Mouse (Mus musculus): Measurements from ENCODE around the gene 0610010F05Rik. TPM values are rescaled to one million over a fixed set of nuclear protein-coding genes. Genes with fewer than 3 reads are reported as not detected.

The 0610010F05Rik gene
- polyA plus RNA-seq, 1 experiment from 2014 or later: 12.6 TPM

DNA sequence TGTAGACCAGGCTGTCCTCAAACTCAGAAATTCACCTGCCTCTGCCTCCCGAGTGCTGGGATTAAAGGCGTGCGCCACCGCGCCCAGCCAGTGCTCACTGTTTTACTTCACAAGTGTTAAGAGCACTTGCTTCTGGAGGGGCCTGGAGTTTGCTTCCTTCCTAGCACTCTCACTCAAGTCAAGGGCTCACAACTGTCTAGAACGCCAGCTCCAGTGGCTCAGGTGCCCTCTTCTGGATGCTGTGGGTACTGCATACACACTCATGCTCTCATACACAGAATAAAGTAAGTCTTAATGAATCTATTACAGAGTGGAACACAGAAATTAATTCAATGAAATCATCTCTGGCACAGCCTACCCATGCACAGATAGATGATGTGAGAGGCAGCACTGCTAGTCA is 67.7 kb downstream of the 0610010F05Rik start:
- no peak overlapping the region for H3K4me3 ChIP-seq
- 0 out of 2 replicates have a peak, but pooled peaks cover 5% of the 10 kb centered on the region for H3K4me1 ChIP-seq
- H3K27me3 ChIP-seq (replicated peaks): no peaks in the 10 kb centered on the region
- H3K9me3 ChIP-seq: no peaks in the 10 kb centered on the region
- H3K4me2 ChIP-seq: no peak overlapping the region
- H3K36me3 ChIP-seq: peaks cover 20% of the 10 kb centered on the region
- 41% methylated on average over 6 of the region's 6 CpGs for WGBS
- no peak overlapping the region for H3K27ac ChIP-seq (replicated peaks)
- H3K9ac ChIP-seq: no peak overlapping the region
- no peak for ATAC-seq (ENCODE audit: extremely low read depth, insufficient number of reproducible peaks, low FRiP score, low TSS enrichment)

DNA sequence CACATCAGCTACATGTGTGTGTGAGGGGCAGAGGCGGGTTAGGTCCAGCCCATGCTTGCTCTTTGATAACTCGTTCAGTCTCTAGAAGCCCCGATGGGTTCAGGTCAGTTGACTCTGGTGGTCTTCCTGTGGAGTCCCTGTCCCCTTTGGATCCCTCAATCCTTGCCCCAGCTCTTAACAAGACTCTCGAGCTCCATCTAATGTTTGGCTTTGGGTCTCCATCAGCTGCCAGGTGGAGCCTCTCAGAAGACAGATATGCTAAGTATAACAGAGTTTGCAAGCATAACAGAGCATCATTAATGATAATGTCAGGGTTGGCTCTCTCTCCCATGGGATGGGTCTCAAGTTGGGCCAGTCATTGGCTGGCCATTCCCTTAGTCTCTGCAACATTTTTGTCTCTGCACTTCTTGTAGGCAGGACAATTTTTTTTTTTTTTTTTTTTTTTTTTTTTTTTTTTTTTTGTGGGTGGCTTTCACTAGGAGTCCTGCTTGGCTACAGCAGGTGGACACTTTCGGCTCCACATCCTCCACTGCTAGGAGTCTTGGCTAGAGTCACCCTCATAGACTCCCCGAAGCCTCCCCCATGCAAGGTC is 76.3 kb downstream of the 0610010F05Rik start:
- Histone ChIP-seq H3K9ac (no peak overlapping the region), H3K27me3 (replicated peaks) (no peaks in the 10 kb centered on the region), H3K9me3 (no peaks in the 10 kb centered on the region), H3K4me2 (no peak overlapping the region), H3K4me1 (no peaks in the 10 kb centered on the region), H3K4me3 (no peak overlapping the region), H3K36me3 (no peaks in the 10 kb centered on the region), H3K27ac (replicated peaks) (no peak overlapping the region)
- WGBS: 53% methylated on average over 6 of the region's 6 CpGs
- ATAC-seq (ENCODE audit: extremely low read depth, insufficient number of reproducible peaks, low FRiP score, low TSS enrichment): no peak

GRCm38 (mm10) chr11:23537446-23537845 is 96.0 kb downstream of the 0610010F05Rik start:
- no peak overlapping the region for H3K4me2 ChIP-seq
- WGBS: 86% methylated on average over 2 of the region's 2 CpGs
- no peak overlapping the region for H3K9ac ChIP-seq
- no peaks in the 10 kb centered on the region for H3K4me1 ChIP-seq
- 0 out of 2 replicates have a peak, but pooled peaks cover 3% of the 10 kb centered on the region for H3K9me3 ChIP-seq
- no peak overlapping the region for H3K27ac ChIP-seq (replicated peaks)
- ATAC-seq (ENCODE audit: extremely low read depth, insufficient number of reproducible peaks, low FRiP score, low TSS enrichment): no peak
- no peaks in the 10 kb centered on the region for H3K27me3 ChIP-seq (replicated peaks)
- H3K36me3 ChIP-seq: no peaks in the 10 kb centered on the region
- H3K4me3 ChIP-seq: no peak overlapping the region

DNA sequence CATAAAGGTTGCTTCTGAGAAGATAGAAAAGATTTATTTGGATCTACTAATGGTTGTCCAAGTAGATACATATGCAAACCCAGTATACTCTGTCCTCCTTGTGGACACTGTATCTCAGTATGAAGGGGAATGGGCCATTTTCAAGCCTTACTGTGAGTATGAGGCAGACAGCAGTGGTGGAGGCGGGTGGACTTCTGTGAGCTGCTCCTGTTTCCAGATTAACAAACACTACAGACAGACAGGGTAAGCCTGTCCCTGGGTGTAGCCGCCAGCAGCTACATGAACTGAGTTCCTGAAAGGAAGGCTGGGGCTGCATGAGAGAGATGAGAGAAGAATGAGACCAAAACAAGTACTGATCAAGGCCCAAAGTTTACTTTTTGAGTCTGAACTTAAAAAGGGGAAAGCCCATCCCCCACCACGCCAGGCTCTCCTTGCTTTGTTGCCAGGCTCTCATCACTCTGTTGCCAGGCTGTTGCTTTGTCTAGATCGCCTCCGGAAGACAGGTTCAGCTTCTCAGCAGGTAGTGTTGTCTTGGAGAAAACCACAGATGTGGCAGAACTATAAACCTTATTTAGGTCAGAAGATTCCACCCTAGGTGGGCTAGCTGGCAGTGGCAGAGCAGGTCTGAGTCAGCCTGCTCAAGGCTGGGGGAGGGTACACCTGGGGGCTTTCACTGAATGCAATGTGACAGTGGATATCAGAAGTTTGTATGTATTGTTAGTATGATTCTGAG is 112.8 kb downstream of the 0610010F05Rik start, which contains the start of gene 1700093K21Rik:
Gene 1700093K21Rik (minus strand): TSS at position 683 of the 733 bp plus-strand sequence.
- no peaks in the 10 kb centered on the region for H3K36me3 ChIP-seq
- no peak within 1 kb of the TSS for H3K27ac ChIP-seq (replicated peaks)
- H3K9me3 ChIP-seq: no peaks in the 10 kb centered on the region; the same call in 1 of the 2 replicates
- no peak within 1 kb of the TSS for H3K9ac ChIP-seq
- ATAC-seq (ENCODE audit: extremely low read depth, insufficient number of reproducible peaks, low FRiP score, low TSS enrichment): no peak
- WGBS: 49% methylated on average over 5 of the region's 5 CpGs
- no peaks in the 10 kb centered on the region for H3K4me1 ChIP-seq
- no peaks in the 10 kb centered on the region for H3K27me3 ChIP-seq (replicated peaks)
- no peak within 1 kb of the TSS for H3K4me3 ChIP-seq
- H3K4me2 ChIP-seq: no peak within 1 kb of the TSS

- H3K36me3 ChIP-seq: no peaks in the 10 kb centered on the region
- no peak overlapping the region for H3K4me3 ChIP-seq
- no peak for ATAC-seq (ENCODE audit: extremely low read depth, insufficient number of reproducible peaks, low FRiP score, low TSS enrichment)
- H3K4me1 ChIP-seq: no peaks in the 10 kb centered on the region
- WGBS: 82% methylated on average over 3 of the region's 3 CpGs
- H3K9me3 ChIP-seq: no peaks in the 10 kb centered on the region
- H3K27ac ChIP-seq (replicated peaks): no peak overlapping the region
- H3K27me3 ChIP-seq (replicated peaks): no peaks in the 10 kb centered on the region
- H3K9ac ChIP-seq: no peak overlapping the region
- H3K4me2 ChIP-seq: no peak overlapping the region
Observed at GRCm38 (mm10) chr11:23518981-23519380, 114.5 kb downstream of the 0610010F05Rik start.

DNA sequence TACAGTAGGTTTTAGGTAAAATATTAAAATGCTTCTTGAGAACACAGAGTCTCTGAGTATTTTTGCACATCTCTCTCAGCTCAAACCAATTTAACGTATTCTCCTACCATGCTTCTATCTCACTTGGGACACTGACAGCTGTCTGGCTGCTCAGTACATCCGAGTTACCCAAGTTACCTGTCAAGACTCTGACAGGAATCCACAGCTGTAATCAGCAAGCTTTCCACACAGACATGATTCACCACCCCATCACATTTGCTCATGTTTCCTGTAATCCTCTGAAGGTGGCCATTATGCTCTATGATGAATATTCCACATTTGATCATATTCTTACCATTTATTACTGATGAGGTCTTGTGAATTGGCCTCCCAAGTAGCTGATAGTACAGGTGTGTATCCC is 118.1 kb downstream of the 0610010F05Rik start:
- no peak for ATAC-seq (ENCODE audit: extremely low read depth, insufficient number of reproducible peaks, low FRiP score, low TSS enrichment)
- Histone ChIP-seq H3K4me3 (no peak overlapping the region), H3K27ac (replicated peaks) (no peak overlapping the region), H3K27me3 (replicated peaks) (no peaks in the 10 kb centered on the region), H3K36me3 (no peaks in the 10 kb centered on the region), H3K4me2 (no peak overlapping the region), H3K4me1 (no peaks in the 10 kb centered on the region), H3K9me3 (no peaks in the 10 kb centered on the region), H3K9ac (no peak overlapping the region)
- 58% methylated on average over 2 of the region's 2 CpGs for WGBS

Other genes with a start within 250 kb of the 0610010F05Rik start
- gene Ahsa2, start 135.6 kb downstream of the 0610010F05Rik start, polyA plus RNA-seq (2015; fragmentation: Nextera tagmentation; extraction: Ambion mirVana): 52.6 and 58.6 TPM in 2 replicates
- gene 1700093K21Rik, start 112.5 kb downstream of the 0610010F05Rik start, polyA plus RNA-seq (2015; fragmentation: Nextera tagmentation; extraction: Ambion mirVana): not detected in 2 replicates
- 11.8 and 12.0 TPM in 2 replicates for gene Pus10, start 32.0 kb upstream of the 0610010F05Rik start, polyA plus RNA-seq (2015; fragmentation: Nextera tagmentation; extraction: Ambion mirVana)
- 24.9 and 26.0 TPM in 2 replicates for gene Pex13, start 32.3 kb upstream of the 0610010F05Rik start, polyA plus RNA-seq (2015; fragmentation: Nextera tagmentation; extraction: Ambion mirVana)
- 1.3 and 1.4 TPM in 2 replicates for gene Rel, start 137.3 kb upstream of the 0610010F05Rik start, polyA plus RNA-seq (2015; fragmentation: Nextera tagmentation; extraction: Ambion mirVana)

Measured in heart, embryonic 13.5 days (tissue).